Mouse (Mus musculus) urinary bladder, postnatal 25 days (tissue): ENCODE data around the gene Tnfsf8.

Source experiments
- DNase-seq: peaks from one replicate; pipeline ENCODE4 v3.0.0; 2022; ENCODE audit warnings: low spot score

Gene Tnfsf8

DNA sequence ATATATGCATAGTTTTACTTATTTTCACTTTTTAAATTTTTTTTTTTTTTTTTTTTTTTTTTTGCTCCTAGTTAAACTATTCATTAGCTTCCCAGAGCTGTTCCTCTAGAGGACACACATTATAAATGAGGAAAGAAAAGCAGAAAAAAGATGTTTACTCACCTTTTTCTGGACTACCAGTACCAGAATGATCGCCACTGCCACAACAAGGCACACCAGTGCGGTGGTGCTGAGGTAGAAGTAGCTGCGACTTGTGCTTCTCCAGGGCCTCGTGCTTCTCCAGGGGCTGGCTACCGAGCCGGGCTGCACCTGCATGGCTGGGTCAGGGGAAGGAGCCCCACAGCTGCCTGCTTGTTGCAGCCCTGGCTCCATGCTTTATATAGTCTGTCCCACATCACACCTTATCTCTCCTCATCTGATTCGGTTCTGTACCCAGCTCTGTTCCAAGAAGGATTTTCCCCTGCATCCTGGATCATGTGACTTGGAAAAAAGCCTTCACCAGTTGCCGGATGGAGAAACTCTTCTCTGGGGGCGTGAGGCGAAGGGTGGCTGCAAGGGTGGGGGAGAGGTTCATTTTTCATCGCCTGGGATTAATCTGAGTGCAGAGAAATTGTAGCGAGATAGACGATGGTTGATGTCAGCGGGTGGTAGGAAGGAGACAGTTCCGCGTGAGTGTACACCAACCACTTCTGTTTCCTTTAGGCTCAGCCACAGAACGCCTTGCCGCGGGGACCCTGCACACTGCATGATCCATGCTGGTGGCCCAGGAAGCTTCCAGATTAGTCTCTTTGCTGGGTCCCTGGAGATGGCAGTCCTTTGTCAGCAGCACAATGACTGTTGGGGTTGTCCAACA lies at the start of gene Tnfsf8:
TSS of gene Tnfsf8 (minus strand) at position 660 of the 853 bp plus-strand sequence.
- no peak for DNase-seq

DNA sequence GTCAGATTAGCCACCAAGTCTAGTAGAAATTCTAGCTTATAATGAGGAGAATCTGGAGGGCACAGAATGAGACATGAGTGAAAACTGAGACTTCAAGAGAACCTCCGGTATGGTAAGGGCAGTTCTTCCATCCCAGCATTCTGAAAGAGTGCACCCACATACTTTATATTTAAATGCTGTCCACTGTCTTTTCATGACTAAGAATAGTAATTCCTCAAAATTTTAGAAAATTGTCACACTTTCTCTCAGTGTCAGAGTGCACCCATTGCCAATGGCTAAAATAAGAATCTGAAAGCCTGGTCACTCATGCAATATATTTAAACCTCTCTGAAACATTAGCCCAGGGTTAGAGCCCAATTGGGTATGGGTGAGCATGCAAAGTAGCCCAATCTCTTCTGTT lies 47.4 kb upstream of the Tnfsf8 start:
- no peak for DNase-seq

DNA sequence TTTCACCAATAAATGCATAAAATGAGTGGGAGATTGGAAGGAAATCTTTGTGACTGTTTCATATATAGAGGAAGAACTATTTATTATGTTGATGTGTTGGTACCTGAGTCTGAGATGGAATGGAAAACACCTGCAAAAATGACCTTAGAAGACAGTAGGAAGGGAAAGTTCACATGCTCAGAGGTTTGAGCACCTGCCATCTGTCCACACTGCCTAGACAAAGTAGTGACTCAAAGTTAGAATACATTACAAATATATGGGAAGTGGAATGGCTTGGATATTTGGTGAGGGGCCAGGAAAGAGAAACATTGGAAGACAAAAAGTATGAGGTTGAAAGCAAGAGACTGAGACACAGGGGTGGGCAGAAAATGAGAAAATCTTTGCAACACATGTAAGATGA lies 46.3 kb upstream of the Tnfsf8 start:
- DNase-seq = no peak

DNA sequence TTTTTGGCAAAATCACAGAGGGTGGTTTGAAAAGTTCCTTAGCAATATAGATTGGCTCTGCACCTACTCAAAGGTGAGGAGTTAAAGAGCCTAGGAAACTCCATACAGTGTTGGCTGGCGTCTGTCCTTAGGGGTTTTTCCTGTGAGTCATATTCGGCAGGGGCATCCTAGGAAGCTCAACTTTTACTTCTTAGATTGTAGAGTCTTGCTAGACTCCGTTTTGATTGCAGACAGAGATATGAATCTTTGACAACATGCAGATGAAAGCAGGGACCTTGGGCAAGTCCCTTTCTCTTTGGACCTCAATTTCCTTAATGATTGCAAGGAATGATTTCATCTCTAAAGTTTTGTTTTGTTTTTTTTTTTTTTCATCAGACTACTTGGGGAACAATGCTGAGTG lies 44.9 kb upstream of the Tnfsf8 start:
- DNase-seq = no peak

DNA sequence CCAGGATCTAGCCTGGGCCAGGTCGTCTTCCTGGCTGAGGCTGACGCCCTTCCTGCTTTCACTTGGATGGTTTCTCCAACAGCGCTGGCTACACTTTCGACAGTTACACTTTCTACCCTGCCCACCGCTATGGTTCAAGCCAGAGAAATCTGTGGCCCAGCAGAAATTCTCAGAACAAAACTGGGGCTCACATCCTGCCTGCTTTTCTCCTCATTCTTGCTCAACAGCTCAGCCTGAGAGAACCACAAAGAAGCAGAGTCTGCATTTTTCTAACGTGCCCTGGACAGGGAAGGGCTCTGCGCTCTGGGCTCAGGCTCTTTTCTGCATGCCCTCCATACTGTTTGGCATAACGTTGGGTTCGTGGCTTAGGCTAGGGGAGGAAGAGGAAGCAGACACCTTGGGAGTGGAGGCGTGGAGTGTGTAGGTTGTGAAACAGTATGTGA lies 38.0 kb upstream of the Tnfsf8 start:
- DNase-seq = no peak

DNA sequence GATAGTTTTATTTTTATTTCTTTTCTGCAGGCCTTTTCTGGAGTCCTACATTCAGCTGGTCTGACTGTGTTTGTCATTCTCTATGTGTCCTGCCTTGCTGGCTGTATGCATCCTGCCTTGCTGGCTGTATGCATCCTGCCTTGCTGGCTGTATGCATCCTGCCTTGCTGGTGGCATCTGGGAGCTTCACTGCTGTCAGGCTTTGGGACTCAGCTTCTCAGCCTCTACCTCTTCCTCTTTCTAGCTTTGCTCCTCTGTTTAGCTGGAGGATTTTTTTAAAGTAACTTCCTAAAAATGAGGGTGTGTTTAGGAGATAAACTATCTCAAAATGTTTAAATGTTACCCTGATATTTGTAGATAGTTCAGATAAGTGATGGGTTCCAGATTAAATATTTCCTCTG lies 36.0 kb upstream of the Tnfsf8 start:
- no peak for DNase-seq

DNA sequence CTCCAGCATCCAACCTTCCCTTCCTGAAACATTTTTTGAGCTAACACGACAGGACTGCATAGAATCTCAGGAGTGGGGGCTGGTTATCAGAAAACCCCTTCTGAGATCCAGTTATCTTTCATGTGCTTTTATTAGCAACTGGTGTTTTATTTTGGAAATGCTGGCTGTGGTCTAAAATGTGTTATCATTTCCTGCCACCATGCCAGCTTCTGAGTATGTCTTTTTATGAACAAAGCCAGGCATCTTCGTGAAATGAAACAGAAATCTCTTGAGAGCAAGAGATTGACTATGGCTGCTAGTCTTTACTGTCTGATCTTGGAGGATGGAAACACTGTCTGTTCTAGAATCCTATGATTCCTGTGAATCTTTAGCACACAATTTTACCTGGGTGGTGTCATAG lies 25.0 kb upstream of the Tnfsf8 start:
- no peak for DNase-seq

DNA sequence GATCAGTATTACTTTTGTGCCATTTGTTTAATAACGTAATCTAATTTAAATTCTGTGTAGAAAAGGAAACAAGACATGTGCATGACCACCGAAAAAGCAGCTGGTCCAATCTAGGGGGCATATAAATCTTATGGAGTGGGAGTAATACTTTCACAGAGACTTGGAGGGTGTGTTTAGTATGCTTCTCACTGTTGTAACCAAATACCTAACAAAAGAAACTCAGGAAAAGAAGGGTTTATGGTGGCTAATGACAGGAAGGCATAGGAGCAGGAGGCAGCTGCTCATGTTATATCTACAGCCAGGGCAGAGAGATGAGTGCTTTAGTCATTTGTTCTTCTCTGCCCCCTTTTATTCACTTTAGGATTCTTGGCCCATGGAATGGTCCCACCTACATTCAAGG lies 15.6 kb upstream of the Tnfsf8 start:
- DNase-seq = no peak

DNA sequence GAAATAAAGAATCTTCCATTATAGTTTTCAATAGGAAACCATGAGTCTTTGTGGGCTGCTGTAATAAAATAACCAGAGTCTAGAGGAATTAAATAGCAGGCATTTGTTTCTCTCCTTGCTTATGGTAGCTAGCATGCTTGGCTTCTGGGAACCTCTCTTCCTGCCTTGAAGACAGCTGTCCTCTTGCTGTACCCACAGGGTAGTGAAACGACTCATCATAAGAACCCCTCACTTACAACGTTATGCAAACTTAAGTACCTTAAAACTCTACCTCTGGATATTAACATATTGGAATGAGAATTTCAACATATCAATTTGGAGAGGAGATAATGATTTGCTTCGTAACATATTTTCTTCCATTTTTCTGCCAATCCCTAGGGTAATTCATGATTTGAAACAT lies 14.3 kb upstream of the Tnfsf8 start:
- DNase-seq = no peak

DNA sequence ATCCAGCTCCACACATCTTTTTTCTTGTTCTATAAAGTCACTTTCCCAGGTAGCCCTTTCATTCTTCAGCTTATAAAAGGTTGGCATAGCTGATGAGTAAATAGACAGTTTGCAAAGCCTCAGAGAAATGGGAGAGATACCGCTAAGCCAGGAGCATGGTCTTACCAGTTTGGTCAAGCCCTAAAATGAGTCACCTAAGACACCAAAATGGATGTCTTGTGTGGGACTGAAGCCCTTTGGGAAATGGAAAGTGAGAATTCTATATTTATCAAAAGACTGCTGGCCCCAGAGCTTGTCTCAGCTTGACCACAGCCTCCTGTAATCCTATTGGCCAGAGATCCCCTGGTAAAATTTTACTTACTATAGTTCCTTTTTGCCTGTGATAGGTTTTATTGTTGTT lies 9.5 kb upstream of the Tnfsf8 start:
- DNase-seq = no peak

DNA sequence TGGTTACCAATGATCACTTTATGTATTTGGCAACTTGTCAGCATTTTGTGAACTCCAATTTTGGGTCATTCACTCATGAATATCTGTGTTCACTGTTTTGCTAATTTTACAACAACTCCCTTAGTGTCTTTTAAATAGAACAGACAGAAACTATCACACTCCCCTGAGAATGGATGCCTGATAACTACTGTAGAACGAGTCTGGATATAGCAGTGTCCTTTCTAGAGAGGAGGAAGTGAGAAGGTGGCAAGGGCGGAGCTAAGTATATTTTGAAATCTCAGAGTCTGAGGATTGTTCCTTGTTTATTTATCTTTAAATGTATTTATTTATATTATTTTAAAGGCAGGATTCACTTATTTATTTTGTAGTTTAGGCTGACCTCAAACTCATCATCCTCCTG lies 7.6 kb upstream of the Tnfsf8 start:
- no peak for DNase-seq

DNA sequence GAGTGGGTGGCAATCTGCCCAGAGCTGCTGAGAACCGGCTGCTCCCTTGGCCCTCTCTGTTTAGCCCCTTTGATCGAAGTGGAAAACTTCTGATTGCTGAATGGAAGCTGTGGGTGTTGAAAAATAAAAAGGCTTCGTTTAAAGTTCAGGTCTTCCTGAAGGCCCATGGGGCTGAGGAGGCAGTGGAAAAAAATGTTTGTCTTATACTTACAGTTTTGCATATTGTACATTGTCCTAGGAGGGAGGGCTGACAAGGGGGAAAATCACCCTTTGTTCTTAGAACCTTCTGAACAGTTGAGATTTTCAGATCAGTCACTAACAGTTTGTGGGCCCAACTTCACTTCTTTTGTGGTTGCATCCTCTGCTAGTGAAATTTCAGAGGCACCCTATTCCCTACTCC lies 1.8 kb upstream of the Tnfsf8 start:
- DNase-seq = no peak

DNA sequence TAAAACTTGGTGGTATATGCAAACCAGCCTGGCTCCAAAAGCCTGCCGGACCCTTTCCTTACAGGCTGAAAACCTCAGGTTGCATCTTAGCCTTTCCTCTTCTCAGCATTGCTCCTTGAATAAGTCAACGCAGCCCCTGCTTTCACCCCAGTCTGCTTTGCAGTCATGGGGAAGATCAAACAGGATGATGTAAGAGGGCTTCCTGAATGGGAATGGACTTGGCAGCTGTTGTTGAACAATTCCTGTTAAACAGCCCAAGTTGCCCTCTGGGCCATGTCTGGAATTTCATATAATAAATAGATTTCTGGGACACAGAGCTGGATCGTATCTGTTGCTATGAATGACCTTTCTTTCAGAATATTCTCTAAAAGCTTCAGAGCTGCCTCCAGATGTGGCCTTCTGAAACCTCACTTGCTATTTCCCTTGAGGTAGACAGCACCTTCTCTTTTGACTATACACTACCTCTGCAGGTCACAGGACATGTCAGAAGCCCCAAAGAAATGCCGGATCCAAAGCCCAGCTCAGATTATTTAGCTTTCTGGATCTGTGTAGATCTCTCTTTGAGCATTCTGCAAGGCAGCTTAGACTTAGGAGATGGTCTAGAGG lies 1.0 kb upstream of the Tnfsf8 start:
- DNase-seq = no peak

DNA sequence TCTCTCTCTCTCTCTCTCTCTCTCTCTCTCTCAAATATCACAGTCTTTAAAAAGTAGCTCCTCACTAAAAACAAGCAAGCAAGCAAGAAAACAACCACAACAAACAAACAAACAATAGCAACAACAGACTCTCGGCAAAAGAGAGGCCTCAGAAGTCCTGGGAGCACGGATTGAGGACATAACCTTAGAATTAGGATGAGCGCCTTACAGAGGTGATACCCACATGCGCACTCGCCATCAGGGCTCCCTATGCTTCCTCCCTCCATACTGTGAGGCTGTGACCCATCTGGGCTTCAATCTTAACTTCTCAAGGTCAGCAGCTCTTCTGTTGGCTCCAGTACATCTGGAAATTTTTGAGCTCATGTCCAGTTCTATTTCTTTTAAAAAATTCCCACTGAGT lies 911 bp downstream of the Tnfsf8 start:
- DNase-seq = no peak

DNA sequence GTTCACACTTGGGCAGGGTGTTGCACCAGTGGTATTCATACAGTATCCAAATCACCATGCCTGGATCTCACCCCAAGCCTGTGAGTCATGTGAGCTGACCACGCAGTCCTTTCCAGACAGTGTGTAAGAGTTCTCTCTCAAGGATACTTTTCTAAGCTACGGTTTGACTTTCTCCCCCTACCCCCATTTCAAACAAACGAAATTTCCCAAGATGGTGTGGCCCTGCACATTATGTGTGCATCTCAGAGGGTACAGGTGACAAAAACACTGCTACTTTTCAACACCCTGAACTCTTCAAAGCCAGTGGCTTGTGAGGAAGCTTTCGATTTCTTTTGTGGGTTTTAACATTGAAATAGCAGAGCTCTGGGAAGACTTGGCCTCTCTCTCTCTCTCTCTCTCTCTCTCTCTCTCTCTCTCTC lies 1.4 kb downstream of the Tnfsf8 start:
- DNase-seq = no peak

DNA sequence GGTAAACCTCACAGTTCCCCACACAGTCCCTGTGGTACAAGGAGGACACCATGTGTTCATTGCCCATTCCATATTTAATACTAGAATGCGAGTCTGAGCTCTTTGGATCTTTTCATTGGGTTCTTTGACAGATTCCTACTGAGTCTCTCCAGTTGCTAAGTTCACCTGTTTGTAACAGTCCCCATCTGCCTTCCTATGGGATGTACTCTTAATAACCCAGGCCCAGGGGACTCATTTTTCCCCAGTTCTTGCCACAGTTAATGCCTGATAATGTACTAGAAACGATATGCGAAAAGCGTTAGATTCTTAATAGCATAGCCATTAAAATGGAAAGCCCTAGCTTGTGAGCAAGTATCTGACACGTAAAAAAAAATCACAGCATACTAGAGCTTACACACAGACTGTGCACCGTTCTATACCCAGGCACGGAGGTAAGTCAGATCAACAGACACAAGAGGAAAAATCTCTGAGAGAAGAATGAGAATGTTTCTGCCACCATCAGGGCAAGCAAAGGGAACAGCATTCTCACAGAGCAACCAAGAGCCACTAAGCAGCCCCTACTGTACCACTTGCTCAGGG lies 2.4 kb downstream of the Tnfsf8 start:
- DNase-seq = no peak

DNA sequence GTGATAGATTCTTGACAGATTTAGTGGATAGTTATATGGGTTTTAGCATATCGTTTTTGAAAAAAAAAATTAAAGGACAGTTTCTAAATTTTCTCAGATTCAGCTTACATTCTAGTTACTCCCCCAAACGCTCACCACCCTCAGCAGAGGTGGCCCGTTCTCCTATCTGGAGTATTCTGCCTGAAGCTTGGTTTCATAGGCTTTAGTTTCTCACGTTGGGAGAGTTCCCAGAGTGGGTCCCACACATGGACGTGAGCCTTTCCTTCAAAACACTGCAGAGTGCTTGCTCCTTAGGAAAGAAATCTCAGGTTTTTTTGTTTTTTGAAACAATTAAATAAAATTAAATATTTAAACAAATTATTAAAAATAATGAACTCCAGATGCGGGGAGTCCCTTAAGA lies 4.4 kb downstream of the Tnfsf8 start:
- DNase-seq = no peak

DNA sequence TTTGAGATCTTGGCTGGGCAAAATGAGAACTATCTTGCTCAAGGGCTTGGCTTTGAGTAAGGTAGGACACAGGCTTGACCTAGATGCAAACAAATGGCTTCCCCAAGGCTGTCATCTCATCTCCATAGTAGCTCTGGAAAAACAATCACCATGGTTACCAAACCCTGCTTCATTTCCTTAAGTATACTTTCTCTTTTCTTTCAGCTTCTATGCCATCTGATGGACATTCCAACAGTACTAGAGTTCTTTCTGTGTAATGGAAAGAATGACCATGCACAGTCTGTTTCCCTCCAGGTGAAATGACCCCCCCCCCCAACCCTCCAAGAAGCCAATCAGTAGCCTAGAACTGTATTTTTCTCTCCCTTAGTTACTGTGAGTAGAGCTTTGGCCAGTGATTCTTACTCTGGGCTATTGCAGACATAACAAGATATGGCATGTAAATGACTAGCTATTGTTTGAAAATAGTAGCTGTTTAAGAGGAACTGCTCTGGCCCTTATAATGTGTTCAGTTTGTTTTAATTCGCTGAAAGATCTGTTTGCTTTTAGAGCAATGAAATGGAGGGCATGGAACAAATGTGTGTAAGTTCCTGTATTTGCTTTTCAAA lies 7.3 kb downstream of the Tnfsf8 start:
- DNase-seq = no peak

DNA sequence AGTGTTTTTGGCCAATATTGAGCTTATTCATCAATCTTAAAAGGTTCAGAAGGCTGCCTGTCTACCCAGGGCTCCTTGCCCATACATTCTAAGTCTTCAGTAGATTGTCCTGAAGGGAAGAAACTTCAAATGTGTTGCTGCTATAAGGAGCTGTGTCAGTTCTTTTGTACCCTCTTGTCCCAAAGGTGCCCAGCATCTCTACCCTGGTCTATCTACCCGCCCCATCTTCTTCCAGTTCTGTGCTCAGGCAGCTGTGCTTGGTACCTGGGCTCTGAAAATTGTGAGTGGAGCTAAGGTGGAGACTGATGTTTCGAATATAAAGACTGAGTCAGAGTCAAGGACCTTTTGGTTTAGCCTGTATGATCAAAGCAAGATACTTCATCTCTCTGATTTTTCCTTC lies 11.1 kb downstream of the Tnfsf8 start:
- DNase-seq = no peak

DNA sequence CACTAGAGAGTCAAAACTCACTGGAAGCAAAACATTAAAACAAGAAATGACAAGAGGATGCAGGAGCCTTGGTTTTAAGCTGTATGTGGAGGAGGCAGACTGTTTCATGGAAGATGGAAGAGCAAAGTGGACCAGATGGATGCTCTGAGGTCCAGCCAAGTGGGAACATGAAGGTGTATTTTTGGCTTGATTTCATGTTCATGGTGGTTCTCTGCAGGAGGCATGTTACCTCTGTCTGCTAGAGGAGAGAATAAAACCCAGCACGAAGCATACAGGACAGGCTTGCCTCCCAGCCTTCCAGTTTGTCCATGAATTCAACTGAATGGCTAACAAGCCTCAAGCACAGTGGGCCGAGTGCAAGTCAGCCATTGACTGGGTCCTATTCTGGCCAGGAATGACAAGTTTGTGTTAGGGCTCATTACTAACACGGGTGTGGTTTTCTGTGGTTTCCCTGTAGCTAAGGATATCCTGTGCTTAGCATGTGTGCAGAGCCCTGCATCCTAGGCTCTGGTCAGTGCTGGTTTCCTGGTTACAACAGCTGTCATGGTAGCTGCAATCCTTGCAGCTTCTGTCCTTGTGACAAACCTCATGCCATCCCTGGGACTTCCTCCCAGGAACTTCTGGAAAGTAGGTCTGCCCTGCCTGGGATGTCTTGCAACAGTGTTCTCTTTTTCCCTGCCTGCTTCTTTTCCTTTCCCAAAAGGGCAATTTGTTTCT lies 14.1 kb downstream of the Tnfsf8 start:
- no peak for DNase-seq

DNA sequence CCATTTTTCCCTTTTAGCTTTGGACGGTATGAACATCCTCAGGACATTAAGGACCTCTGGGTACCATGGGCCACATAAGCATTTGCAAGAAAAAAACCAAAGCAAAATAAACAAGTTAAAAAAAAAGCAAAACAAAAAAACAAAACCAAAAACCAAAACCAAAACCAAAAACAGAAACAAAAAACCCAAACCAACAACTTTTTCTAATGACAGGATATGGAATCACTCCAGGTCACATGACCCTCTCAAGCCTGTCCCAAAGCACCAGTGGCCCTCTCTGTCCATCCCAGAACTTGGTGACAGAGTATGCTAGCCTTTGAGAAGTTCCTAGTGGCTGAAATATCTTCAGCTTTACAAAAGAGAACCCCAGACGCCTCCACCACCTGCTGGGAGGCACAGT lies 15.4 kb downstream of the Tnfsf8 start:
- DNase-seq = no peak

DNA sequence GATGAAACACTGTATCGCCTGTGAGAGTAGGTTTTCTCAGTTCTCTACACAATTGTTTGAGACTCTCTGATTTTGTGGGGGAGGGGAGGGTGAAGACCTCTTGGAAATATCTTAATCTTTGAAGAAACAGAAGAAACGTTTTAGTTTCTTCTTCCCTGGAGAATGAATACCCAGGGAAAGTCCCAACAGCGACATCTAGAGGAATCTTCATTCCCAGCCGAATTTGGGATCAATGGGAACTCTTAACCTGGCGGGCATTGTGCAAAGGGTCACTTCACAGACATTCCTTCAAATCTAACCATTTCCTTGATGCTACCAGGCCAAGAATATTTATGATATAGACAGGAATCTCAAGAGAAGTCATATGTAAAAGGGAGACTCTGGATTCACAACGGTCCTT lies 17.2 kb downstream of the Tnfsf8 start:
- DNase-seq = no peak
